Mouse (Mus musculus) layer of hippocampus, adult 2 months (tissue): ENCODE data around the gene Dock2. TPM values are rescaled to one million over a fixed set of nuclear protein-coding genes. Genes with fewer than 3 reads are reported as not detected.
A peak's percentile ranks its signal among the peaks of the same experiment; 100 is the strongest.

Experiments used
- DNase-seq, 2 experiments: peaks; one replicate each; pipeline ENCODE4 v3.0.0; 2022; ENCODE audit warnings: low spot score in 2 of 2
- H3K27ac ChIP-seq: fragments of 200-600 bp; 2 replicates; pipeline ENCODE4 v1.8.1; 2022
- H3K4me3 ChIP-seq: fragments of 200-600 bp; 2 replicates; pipeline ENCODE4 v1.8.1; 2022; ENCODE audit warnings: mild to moderate bottlenecking
- CTCF ChIP-seq: fragments of 200-600 bp; conservative IDR thresholded peaks from 2 replicates; pipeline ENCODE4 v1.8.1; 2022; ENCODE audit warnings: antibody characterized with exemption, mild to moderate bottlenecking, moderate library complexity
- total RNA-seq, 2 experiments: library from RNA; stranded (reverse); gene quantifications; 2 replicates each; pipeline ENCODE4 v1.2.3; 2021

Gene Dock2
- total RNA-seq, 2 experiments from 2014 or later = 3.1 to 3.4 TPM

- Histone ChIP-seq H3K27ac (no peak overlapping the region), H3K4me3 (no peak overlapping the region)
- DNase-seq = no peak
- no peak for TF ChIP-seq CTCF
These were observed 484.1 kb downstream of the Dock2 start for GRCm38 (mm10) chr11:34299550-34299949.

DNA sequence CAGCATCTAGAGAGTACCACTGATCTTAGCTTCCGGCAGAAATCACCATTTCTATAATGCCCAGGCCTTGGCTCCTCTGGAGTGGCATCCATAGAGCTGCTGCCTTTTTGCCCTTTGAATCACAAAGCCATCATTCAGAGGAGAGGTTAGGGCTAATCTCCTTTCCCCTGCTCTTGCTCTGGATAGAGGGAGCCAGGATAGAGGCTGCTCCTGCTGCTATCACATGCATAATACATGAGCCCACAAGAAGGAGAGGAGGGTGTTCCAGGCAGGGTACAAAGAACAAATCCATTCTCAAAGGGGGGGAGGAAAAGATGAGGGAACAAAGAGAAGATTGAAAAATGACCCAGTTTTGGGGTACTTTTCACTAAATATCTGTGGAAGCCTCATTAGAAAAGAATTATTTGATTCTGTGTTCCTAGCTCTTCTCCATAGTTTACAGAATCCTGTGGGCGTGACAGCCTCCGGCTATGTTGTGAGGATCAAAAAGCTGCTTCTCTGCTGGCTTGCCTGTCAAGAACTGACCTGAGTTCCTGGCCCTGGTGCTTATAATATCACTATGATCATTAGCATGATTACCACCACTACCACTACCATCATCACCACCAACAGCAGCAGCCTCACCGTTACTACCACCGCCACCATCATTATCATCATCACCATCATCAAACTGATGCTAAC lies 485.9 kb downstream of the Dock2 start:
- Histone ChIP-seq H3K27ac (no peak overlapping the region), H3K4me3 (no peak overlapping the region)
- DNase-seq = no peak

GRCm38 (mm10) chr11:34291304-34291703 lies 492.4 kb downstream of the Dock2 start:
- no peak for TF ChIP-seq CTCF
- H3K27ac ChIP-seq = no peak overlapping the region
- DNase-seq = no peak

More for the DNA sequence above, 485.9 kb downstream of the Dock2 start:
- no peak for TF ChIP-seq CTCF

DNA sequence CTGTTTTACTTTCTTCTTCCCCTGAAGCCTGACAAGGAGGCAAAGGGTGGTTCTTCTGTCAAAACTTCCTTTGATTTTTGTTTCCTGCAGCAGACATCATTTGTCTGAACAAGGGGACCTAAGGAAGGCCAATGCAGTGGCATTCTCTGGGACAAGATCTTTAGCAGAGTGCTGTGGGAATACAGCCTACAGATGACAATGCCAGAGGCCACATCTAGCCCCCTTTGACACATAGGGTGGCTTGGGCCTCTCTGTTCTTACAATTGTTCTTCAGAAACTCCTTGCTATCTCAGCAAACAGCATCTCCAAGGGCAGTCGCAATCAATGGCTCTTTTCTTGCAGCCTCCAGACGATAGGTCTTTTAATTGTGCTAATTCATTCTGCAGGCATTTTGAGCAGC lies 493.0 kb downstream of the Dock2 start:
- Histone ChIP-seq H3K4me3 (no peak overlapping the region), H3K27ac (no peak overlapping the region)
- DNase-seq = no peak
- TF ChIP-seq CTCF = no peak

More at GRCm38 (mm10) chr11:34291304-34291703, 492.4 kb downstream of the Dock2 start:
- no peak overlapping the region for H3K4me3 ChIP-seq

DNA sequence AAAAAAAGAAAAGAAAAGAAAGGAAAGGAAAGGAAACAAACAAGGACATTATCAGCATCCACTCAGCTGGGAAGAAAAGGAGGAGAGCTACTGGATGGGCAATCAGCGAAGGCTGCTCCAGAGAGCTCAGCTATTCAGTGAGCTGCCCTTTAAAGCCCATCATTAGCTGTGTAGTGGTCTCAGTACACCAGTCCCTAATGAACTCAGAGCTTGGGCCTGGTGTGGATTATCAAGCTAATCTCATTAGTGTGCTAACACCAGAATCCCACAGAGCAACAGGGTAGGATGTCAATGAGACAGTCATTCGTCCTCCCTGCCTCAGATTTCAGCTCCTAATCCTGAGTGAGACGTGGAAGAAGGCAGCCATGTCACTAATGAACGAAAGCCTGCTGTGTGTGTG lies 493.4 kb downstream of the Dock2 start:
- TF ChIP-seq CTCF = no peak
- no peak for DNase-seq
- H3K4me3 ChIP-seq = no peak overlapping the region
- no peak overlapping the region for H3K27ac ChIP-seq

GRCm38 (mm10) chr11:34284124-34284808 lies 499.4 kb downstream of the Dock2 start:
- DNase-seq = no peak
- TF ChIP-seq CTCF = no peak
- Histone ChIP-seq H3K27ac (no peak overlapping the region), H3K4me3 (no peak overlapping the region)

DNA sequence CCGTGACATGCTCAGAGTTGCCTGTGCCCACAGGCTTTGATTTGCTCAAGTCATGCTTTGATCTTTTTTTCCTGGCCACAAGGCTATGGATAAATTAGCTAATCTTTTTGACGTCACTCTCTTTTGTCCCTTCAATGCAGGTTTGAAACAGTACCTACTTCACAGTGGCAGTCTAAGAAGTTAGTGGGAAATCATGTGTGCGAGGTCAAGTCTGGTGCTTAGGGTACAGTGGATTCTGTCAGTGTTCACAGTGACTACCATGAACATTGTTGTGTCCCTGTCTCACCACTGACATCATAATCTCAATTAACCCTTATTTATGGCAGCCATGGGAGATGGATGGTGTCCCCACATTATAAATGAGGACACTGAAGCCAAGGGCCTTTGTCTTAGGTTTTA lies 506.6 kb downstream of the Dock2 start:
- H3K4me3 ChIP-seq = no peak overlapping the region
- DNase-seq = no peak
- H3K27ac ChIP-seq = no peak overlapping the region
- no peak for TF ChIP-seq CTCF

GRCm38 (mm10) chr11:34276363-34277046 lies 507.2 kb downstream of the Dock2 start:
- Histone ChIP-seq H3K27ac (no peak overlapping the region), H3K4me3 (no peak overlapping the region)
- peak in 1 of 2 experiments; percentile 22 for DNase-seq
- no peak for TF ChIP-seq CTCF

DNA sequence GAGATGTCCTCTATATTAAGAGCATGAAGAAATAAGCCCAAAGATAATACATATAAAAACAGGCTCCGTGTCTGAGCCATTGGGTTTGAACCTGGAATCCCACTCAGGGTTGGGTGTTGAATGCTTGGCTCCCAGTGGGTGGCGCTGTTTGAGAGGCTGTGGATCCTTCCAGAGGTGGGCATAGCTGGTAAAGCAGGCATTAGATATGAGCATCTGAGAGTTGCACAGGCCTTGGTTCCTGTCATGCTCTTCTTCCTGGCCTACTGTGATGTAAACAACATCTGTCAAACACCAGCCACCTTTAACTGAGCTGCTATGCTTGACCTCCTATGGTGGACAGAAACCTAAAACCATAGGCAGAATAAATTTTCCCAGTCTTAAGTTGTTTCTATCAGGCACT lies 507.8 kb downstream of the Dock2 start:
- peak in 1 of 2 experiments; percentile 14 for DNase-seq
- peak; percentile 74 for TF ChIP-seq CTCF
- Histone ChIP-seq H3K4me3 (no peak overlapping the region), H3K27ac (no peak overlapping the region)

DNA sequence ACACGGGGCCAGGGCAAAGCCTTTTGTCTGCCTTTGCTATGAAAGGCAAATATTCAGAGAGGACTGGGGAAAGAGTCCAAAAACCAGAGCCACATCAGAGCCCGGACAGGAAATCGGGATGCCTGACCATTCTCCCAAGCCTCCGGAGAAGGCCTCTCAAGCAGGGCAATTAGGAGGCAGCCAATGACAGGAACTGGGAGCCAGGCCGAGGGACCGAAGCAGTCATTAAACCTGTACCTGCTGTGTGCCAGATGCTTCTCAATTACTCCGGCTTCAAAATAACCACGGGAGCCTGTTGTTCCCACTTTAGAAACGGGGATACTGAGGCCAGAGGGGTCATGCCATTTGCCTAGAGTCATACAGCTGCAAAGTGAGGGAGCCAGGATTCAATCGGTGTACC lies 511.7 kb downstream of the Dock2 start:
- peak; percentile 12 to 14 for DNase-seq
- H3K4me3 ChIP-seq = no peak overlapping the region
- no peak overlapping the region for H3K27ac ChIP-seq
- TF ChIP-seq CTCF = no peak

- no peak overlapping the region for H3K4me3 ChIP-seq
- no peak overlapping the region for H3K27ac ChIP-seq
- no peak for TF ChIP-seq CTCF
- DNase-seq = no peak
These were observed 519.6 kb downstream of the Dock2 start for GRCm38 (mm10) chr11:34264099-34264498.

DNA sequence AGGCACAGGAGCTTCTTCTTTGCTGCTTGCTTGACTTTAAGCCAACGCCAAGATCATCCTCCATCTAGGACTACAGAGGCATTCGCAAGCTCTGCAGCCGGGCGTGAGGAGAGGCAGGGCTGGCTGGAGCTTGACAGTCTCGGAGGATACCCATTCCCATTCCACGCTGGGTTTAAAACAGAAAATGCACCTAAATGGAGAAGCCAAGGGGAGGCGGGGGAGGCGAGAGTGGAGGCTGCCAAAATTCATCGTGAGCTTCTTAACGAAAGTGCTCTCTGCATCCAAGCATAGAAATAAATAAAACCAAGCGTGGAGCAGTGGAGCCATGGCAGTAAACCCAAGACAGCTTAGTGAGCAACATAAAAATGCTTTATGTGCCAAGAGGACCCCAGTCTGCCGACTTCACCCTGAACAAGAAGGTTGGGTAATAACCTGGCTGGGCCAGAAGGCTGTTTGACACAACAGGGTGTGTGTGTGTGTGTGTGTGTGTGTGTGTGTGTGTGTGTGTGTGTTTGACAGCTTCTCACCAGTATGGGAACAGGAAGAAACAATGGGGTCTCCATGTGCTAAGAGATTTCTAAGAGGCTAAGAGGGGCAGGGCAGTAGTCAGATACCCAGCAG lies 524.7 kb downstream of the Dock2 start:
- no peak overlapping the region for H3K27ac ChIP-seq
- TF ChIP-seq CTCF = no peak
- DNase-seq = no peak
- H3K4me3 ChIP-seq = no peak overlapping the region

DNA sequence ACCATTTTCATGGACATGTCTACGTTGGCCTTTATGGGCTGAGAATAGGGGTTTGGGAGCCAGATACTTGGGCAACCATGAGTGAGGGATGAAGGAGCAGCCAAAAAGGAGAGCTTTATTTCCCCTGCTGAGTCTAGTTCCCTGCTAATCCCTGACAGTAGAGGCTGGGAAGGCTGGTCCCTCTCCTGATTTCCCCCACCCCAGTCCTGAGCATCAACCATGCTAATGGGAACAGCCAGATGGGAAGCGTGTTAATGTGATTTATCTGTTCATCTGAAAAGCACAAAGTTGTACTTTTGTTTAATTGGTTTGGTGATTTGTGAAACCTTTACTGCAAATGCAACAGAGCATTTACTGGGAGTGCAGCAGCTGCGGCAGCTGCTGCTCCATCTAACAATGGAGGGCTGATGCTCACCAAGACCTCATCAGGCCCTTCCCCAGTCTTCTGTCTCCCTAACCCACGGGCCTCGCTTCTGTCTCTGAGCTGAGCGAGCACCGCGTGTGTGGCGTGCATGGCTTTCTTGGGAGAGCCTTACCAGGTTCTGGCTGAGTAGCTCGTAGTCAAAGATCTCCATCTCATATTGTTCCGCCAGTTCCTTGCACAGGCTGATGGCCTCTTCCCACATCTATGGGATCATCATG lies 526.0 kb downstream of the Dock2 start:
- no peak overlapping the region for H3K27ac ChIP-seq
- DNase-seq = no peak
- TF ChIP-seq CTCF = no peak
- H3K4me3 ChIP-seq = no peak overlapping the region
